Mouse (Mus musculus) bone marrow macrophage, adult 2 months (primary cell): ENCODE data around the gene Nup107.

Experiments
- CTCF ChIP-seq: IDR thresholded peaks from 2 replicates; pipeline ENCODE4 v1.5.1; 2012; ENCODE audit warnings: low read depth, mild to moderate bottlenecking, low read length, moderate library complexity
- POLR2A ChIP-seq: IDR thresholded peaks from 2 replicates; pipeline ENCODE4 v1.6.1; 2012; ENCODE audit warnings: mild to moderate bottlenecking, low read depth, low read length, borderline replicate concordance

- TF ChIP-seq CTCF (no peak), POLR2A (no peak)
Observed at GRCm38 (mm10) chr10:117757796-117758342, 34.6 kb downstream of the Nup107 start.
